10 mouse cellular contexts compared by ENCODE assay signal in genomic region chr10:77580027-77580920, GRCm38 (mm10). TPM values are rescaled to one million over a fixed set of nuclear protein-coding genes. Genes with fewer than 3 reads are reported as not detected.
A peak's percentile ranks its signal among the peaks of the same experiment; 100 is the strongest.
DNase-seq lines count a peak whose midpoint lies in the region; ATAC-seq and TF ChIP-seq lines count a peak whose summit lies in the region.
"Had no signal": no experiment of that assay in that cellular context is flagged by ENCODE, and none has a peak within 500 bp of the region (broad histone marks: within the 10 kb centered on the region; RNA-seq: fewer than 3 reads in every experiment).

No protein-coding gene starts in this region.

- intact Hi-C loops in gastrocnemius, adult 2 months (cut with DNase I), result loop anchor here (5.0 to 10.0 kb wide), 2 partner anchors 42 to 165 kb away; partner anchors contain the start of genes Adarb1 and Ube2g2

- no peak overlapping the region for H3K9ac ChIP-seq in hindbrain, postnatal 0 days (replicated peaks; ENCODE audit: low read length)
- no peak overlapping the region for H3K9ac ChIP-seq in stomach, postnatal 0 days (ENCODE audit: low read length)
- no peak overlapping the region for H3K9ac ChIP-seq in midbrain, embryonic 14.5 days (replicated peaks; ENCODE audit: low read length)

- H3K36me3 ChIP-seq in hindbrain, postnatal 0 days (ENCODE audit: insufficient read depth, low read length), result no peaks in the 10 kb centered on the region
- no peaks in the 10 kb centered on the region for H3K36me3 ChIP-seq in stomach, postnatal 0 days (ENCODE audit: control insufficient read depth, insufficient read depth, low read length)
- no peaks in the 10 kb centered on the region for H3K36me3 ChIP-seq in midbrain, embryonic 14.5 days (ENCODE audit: control insufficient read depth, insufficient read depth, low read length)

- H3K4me2 ChIP-seq in hindbrain, postnatal 0 days (ENCODE audit: low read depth, low read length), result 0 out of 2 replicates have a peak overlapping the region, but pooled peaks have one; percentile 94
- H3K4me2 ChIP-seq in stomach, postnatal 0 days (replicated peaks; ENCODE audit: low read depth), result no peak overlapping the region
- H3K4me2 ChIP-seq in midbrain, embryonic 14.5 days (ENCODE audit: low read length), result no peak overlapping the region

- peak; percentile 51 for DNase-seq in gastrocnemius, adult 2 months
- no peak for DNase-seq in gastrocnemius, adult 8-10 months (ENCODE audit: low spot score in 2 of 2)
- DNase-seq in ovary, postnatal 14 days (ENCODE audit: low spot score), result peak; percentile 11
- DNase-seq in ovary, postnatal 10 days (ENCODE audit: low spot score), result no peak
- no peak for DNase-seq in hindbrain, postnatal 0 days (ENCODE audit: low spot score)
- DNase-seq in stomach, postnatal 0 days (ENCODE audit: low spot score), result no peak
- no peak for DNase-seq in midbrain, embryonic 14.5 days
- DNase-seq in thymus, postnatal 36 days, result no peak
- DNase-seq: kidney, adult 11 months; right cerebral cortex, postnatal 25 days had no signal

- no peaks in the 10 kb centered on the region for H3K9me3 ChIP-seq in hindbrain, postnatal 0 days (ENCODE audit: low read length)
- no peaks in the 10 kb centered on the region for H3K9me3 ChIP-seq in stomach, postnatal 0 days (ENCODE audit: control insufficient read depth, low read length)
- H3K9me3 ChIP-seq in midbrain, embryonic 14.5 days (ENCODE audit: control insufficient read depth, low read length), result no peaks in the 10 kb centered on the region

- TF ChIP-seq CTCF in gastrocnemius, adult 2 months (IDR thresholded peaks at IDR 0.05), result no peak
- TF ChIP-seq CTCF in hindbrain, postnatal 0 days (IDR thresholded peaks at IDR 0.05; ENCODE audit: low read depth), result no peak
- TF ChIP-seq CTCF in stomach, postnatal 0 days (IDR thresholded peaks at IDR 0.05; ENCODE audit: low read depth), result no peak

- 0 out of 2 replicates have a peak, but pooled peaks cover 8% of the 10 kb centered on the region for H3K4me1 ChIP-seq in hindbrain, postnatal 0 days (ENCODE audit: insufficient read depth, low read length)
- peaks cover 8% of the 10 kb centered on the region; the same call in 1 of the 2 replicates for H3K4me1 ChIP-seq in stomach, postnatal 0 days (replicated peaks; ENCODE audit: control insufficient read depth, insufficient read depth)
- peaks cover 12% of the 10 kb centered on the region for H3K4me1 ChIP-seq in midbrain, embryonic 14.5 days (ENCODE audit: control insufficient read depth, insufficient read depth, low read length)

- no peaks in the 10 kb centered on the region for H3K27me3 ChIP-seq in hindbrain, postnatal 0 days (ENCODE audit: insufficient read depth, low read length)
- no peaks in the 10 kb centered on the region for H3K27me3 ChIP-seq in stomach, postnatal 0 days (ENCODE audit: control insufficient read depth, insufficient read depth, low read length)
- no peaks in the 10 kb centered on the region for H3K27me3 ChIP-seq in midbrain, embryonic 14.5 days (ENCODE audit: control insufficient read depth, insufficient read depth, low read length)

- TF ChIP-seq EP300 in stomach, postnatal 0 days (optimal IDR thresholded peaks at IDR 0.05), result no peak

- peak overlapping the region; percentile 97 for H3K27ac ChIP-seq in gastrocnemius, adult 2 months
- no peak overlapping the region for H3K27ac ChIP-seq in hindbrain, postnatal 0 days
- 0 out of 2 replicates have a peak overlapping the region, but pooled peaks have one; percentile 30 for H3K27ac ChIP-seq in stomach, postnatal 0 days (replicated peaks)
- H3K27ac ChIP-seq in midbrain, embryonic 14.5 days (replicated peaks; ENCODE audit: low read depth, low read length), result no peak overlapping the region

- ATAC-seq in hindbrain, postnatal 0 days, result no peak
- ATAC-seq in stomach, postnatal 0 days (ENCODE audit: low FRiP score, low TSS enrichment), result no peak
- ATAC-seq in midbrain, embryonic 14.5 days (ENCODE audit: low FRiP score, low TSS enrichment), result no peak

- WGBS in hindbrain, postnatal 0 days, result 61% methylated on average over 10 of the region's 10 CpGs
- WGBS in stomach, postnatal 0 days, result 50% methylated on average over 10 of the region's 10 CpGs
- WGBS in midbrain, embryonic 14.5 days, result 68% methylated on average over 10 of the region's 10 CpGs

- no peak overlapping the region for H3K4me3 ChIP-seq in gastrocnemius, adult 2 months
- H3K4me3 ChIP-seq in hindbrain, postnatal 0 days (ENCODE audit: low read length), result no peak overlapping the region
- H3K4me3 ChIP-seq in stomach, postnatal 0 days (ENCODE audit: low read depth, low read length), result no peak overlapping the region
- H3K4me3 ChIP-seq in midbrain, embryonic 14.5 days (replicated peaks; ENCODE audit: low read depth, low read length), result no peak overlapping the region

RNA-seq across cellular contexts. Expression of gene Pttg1ip, which starts 1.2 kb away (rescaled TPM):
- total RNA-seq in gastrocnemius, adult 2 months (2021), result 10 to 100 TPM; 30.5 to 36.5 TPM
- total RNA-seq in gastrocnemius, adult 8-10 months (2022), result 10 to 100 TPM; 15.4 to 30.1 (median 25.8) TPM
- total RNA-seq in hindbrain, postnatal 0 days (2014; rRNA removed), result 85.9 and 94.0 TPM in 2 replicates
- polyA plus RNA-seq in hindbrain, postnatal 0 days (2015; fragmentation: Nextera tagmentation; extraction: Ambion mirVana), result 87.3 and 87.5 TPM in 2 replicates
- polyA plus RNA-seq in stomach, postnatal 0 days (2015; fragmentation: Nextera tagmentation; extraction: Ambion mirVana), result 278 and 317 TPM in 2 replicates
- polyA plus RNA-seq in midbrain, embryonic 14.5 days (2014; fragmentation: Nextera tagmentation; extraction: Ambion mirVana), result 52.1 and 71.8 TPM in 2 replicates

RNA-seq across cellular contexts. Expression of gene Sumo3, which starts 25.6 kb away (rescaled TPM):
- total RNA-seq in gastrocnemius, adult 2 months (2021), result 10 to 100 TPM; 43.5 to 44.5 TPM
- total RNA-seq in gastrocnemius, adult 8-10 months (2022), result 10 to 100 TPM; 38.7 to 59.9 (median 41.6) TPM
- 217 and 218 TPM in 2 replicates for total RNA-seq in hindbrain, postnatal 0 days (2014; rRNA removed)
- 330 and 348 TPM in 2 replicates for polyA plus RNA-seq in hindbrain, postnatal 0 days (2015; fragmentation: Nextera tagmentation; extraction: Ambion mirVana)
- 232 and 239 TPM in 2 replicates for polyA plus RNA-seq in stomach, postnatal 0 days (2015; fragmentation: Nextera tagmentation; extraction: Ambion mirVana)
- 253 and 287 TPM in 2 replicates for polyA plus RNA-seq in midbrain, embryonic 14.5 days (2014; fragmentation: Nextera tagmentation; extraction: Ambion mirVana)

RNA-seq across cellular contexts. Expression of gene Gm49325, which starts 25.7 kb away (rescaled TPM):
- total RNA-seq in gastrocnemius, adult 2 months (2021), result 1 to 10 TPM; 8.4 to 8.6 TPM
- 10 to 100 TPM in 2 of 4 experiments, 1 to 10 TPM in 2; 5.7 to 18.3 (median 11.6) TPM for total RNA-seq in gastrocnemius, adult 8-10 months (2022)
- 4.0 TPM in 1 of 2 replicates, not detected in the other for total RNA-seq in hindbrain, postnatal 0 days (2014; rRNA removed)
- polyA plus RNA-seq in hindbrain, postnatal 0 days (2015; fragmentation: Nextera tagmentation; extraction: Ambion mirVana), result 11.1 and 12.8 TPM in 2 replicates
- polyA plus RNA-seq in stomach, postnatal 0 days (2015; fragmentation: Nextera tagmentation; extraction: Ambion mirVana), result 12.6 and 17.3 TPM in 2 replicates
- 16.3 TPM in 1 of 2 replicates, not detected in the other for polyA plus RNA-seq in midbrain, embryonic 14.5 days (2014; fragmentation: Nextera tagmentation; extraction: Ambion mirVana)

RNA-seq across cellular contexts. Expression of gene Ube2g2, which starts 41.8 kb away (rescaled TPM):
- 10 to 100 TPM; 95.4 to 100.0 TPM for total RNA-seq in gastrocnemius, adult 2 months (2021)
- 100 to 1,000 TPM in 2 of 4 experiments, 10 to 100 TPM in 2; 81.6 to 141 (median 104) TPM for total RNA-seq in gastrocnemius, adult 8-10 months (2022)
- total RNA-seq in hindbrain, postnatal 0 days (2014; rRNA removed), result 45.1 and 48.3 TPM in 2 replicates
- 65.8 and 73.8 TPM in 2 replicates for polyA plus RNA-seq in hindbrain, postnatal 0 days (2015; fragmentation: Nextera tagmentation; extraction: Ambion mirVana)
- 53.8 and 54.5 TPM in 2 replicates for polyA plus RNA-seq in stomach, postnatal 0 days (2015; fragmentation: Nextera tagmentation; extraction: Ambion mirVana)
- polyA plus RNA-seq in midbrain, embryonic 14.5 days (2014; fragmentation: Nextera tagmentation; extraction: Ambion mirVana), result 55.6 and 66.6 TPM in 2 replicates

RNA-seq across cellular contexts. Expression of gene Itgb2, which starts 50.2 kb away (rescaled TPM):
- 1 to 10 TPM in 1 of 2 experiments, under 1 TPM in 1; 0.92 to 1.8 TPM for total RNA-seq in gastrocnemius, adult 2 months (2021)
- total RNA-seq in gastrocnemius, adult 8-10 months (2022), result under 1 TPM; 0.48 to 0.99 (median 0.88) TPM
- total RNA-seq in hindbrain, postnatal 0 days (2014; rRNA removed), result 0.68 and 1.9 TPM in 2 replicates
- 0.87 and 1.0 TPM in 2 replicates for polyA plus RNA-seq in hindbrain, postnatal 0 days (2015; fragmentation: Nextera tagmentation; extraction: Ambion mirVana)
- 1.3 TPM in 2 replicates for polyA plus RNA-seq in stomach, postnatal 0 days (2015; fragmentation: Nextera tagmentation; extraction: Ambion mirVana)
- 0.49 and 0.91 TPM in 2 replicates for polyA plus RNA-seq in midbrain, embryonic 14.5 days (2014; fragmentation: Nextera tagmentation; extraction: Ambion mirVana)

Comparison
In these comparisons a context has a peak if more than half of its experiments do, and no peak if none do; other contexts are left out.
1. DNase-seq: peak in gastrocnemius, adult 2 months (single experiment) and ovary, postnatal 14 days (single experiment); none in gastrocnemius, adult 8-10 months (0 of 2), ovary, postnatal 10 days (single experiment), hindbrain, postnatal 0 days (single experiment), stomach, postnatal 0 days (single experiment), midbrain, embryonic 14.5 days (single experiment) and thymus, postnatal 36 days (0 of 2).
2. H3K27ac ChIP-seq: peak in gastrocnemius, adult 2 months (single experiment) and stomach, postnatal 0 days (single experiment); none in hindbrain, postnatal 0 days (single experiment) and midbrain, embryonic 14.5 days (single experiment).